Mouse (Mus musculus) E14TG2a.4 (cell line): ENCODE measurements around the gene Ctdsp2.

Experiments used
- CTCF ChIP-seq: conservative IDR thresholded peaks from 2 replicates; pipeline ENCODE4 v1.5.1; 2014; ENCODE audit warnings: low read length
- NANOG ChIP-seq: IDR thresholded peaks from 2 replicates; pipeline ENCODE4 v1.6.1; 2014; ENCODE audit warnings: borderline replicate concordance, low read length, mixed read lengths

DNA sequence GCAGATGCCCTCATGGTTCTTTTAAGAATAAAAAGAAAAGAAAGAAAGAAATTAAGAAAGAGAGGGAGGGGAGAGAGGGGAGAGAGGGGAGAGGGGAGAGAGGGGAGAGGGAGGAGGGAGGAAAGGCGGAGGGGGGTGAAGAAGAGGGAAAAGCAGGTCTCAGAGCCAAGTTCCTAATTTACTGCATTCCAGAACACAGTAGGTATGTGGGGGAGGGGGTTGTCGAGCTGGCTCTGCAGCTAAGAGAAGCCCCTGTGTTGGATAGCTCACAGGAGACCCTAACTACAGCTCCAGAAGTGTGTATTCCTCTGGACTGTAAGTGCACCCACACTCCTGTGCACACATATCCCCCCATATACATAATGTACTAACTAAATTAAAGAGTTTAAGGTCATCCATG, 38.6 kb downstream of the Ctdsp2 start:
- no peak for TF ChIP-seq CTCF
- no peak for TF ChIP-seq NANOG
